Mouse (Mus musculus) ES-Bruce4 (cell line): ENCODE data around the gene Rbp3.

Source experiments
- CTCF ChIP-seq: IDR thresholded peaks from one replicate; pipeline ENCODE4 v1.8.1; 2011; ENCODE audit warnings: low read depth, low read length
- POLR2A ChIP-seq: IDR thresholded peaks from one replicate; pipeline ENCODE4 v1.8.1; 2011; ENCODE audit warnings: low read length; ENCODE audit not compliant: insufficient read depth

DNA sequence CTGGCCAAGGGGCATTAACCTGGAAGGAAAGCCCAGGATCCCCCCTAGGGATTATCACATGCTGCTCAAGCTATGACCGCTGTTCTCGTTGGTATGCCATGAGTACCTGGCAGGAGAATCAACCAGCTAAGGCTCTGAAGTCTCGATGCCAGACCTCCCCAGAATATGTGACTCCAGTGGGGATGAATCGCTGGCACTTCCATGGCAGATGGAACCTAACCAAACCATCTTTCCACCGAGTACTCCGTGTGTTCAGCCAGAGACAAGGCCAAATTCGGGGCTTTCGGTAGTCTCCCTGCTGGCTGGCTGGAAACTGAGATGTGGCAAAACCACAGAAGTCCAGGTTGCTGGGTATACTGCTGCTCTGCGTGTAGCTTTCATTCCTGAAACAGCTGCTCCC, 39.6 kb upstream of the Rbp3 start:
- TF ChIP-seq CTCF (no peak), POLR2A (no peak)
